Mouse (Mus musculus): ENCODE results near the gene Gpr107.

DNA sequence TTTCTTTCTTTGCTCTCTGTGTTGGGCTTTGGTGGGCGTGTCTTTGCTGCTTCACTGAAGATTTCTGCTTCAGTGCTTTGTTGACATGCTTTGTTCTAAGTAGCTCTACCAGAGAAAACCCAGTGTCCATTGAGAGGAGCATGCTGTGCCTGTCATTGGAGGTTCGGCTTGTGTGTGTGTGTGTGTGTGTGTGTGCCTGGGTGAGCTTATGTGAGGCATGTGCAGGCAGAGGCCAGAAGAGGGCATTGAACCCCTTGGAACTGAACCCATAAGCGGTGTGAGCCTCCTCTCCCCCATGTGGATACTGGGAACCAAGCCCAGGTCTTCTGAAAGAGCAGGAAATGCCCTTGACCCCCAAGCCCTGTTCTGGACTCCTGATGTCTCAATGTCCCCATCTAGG lies 101.3 kb downstream of the Gpr107 start:
- TF ChIP-seq CTCF (IDR thresholded peaks at IDR 0.05; ENCODE audit: borderline replicate concordance, insufficient read depth, low read length), result no peak
- TF ChIP-seq POLR2A (IDR thresholded peaks at IDR 0.05; ENCODE audit: low read depth, low read length), result no peak
